Mouse (Mus musculus) embryonic facial prominence, embryonic 10.5 days (tissue): ENCODE data around the gene Aarsd1. TPM values are rescaled to one million over a fixed set of nuclear protein-coding genes. Genes with fewer than 3 reads are reported as not detected.
"Not testable (repeated sequence)": the region's sequence is repeated elsewhere in the genome, so short reads cannot be mapped to it uniquely, and the experiment has no call there.

Experiments used
- DNase-seq: peaks from one replicate; pipeline ENCODE4 v3.0.0-alpha.2; 2017; ENCODE audit warnings: low spot score
- H3K27ac ChIP-seq: fragments of 300-500 bp; sonication (generic); replicated peaks from 2 replicates; pipeline ENCODE4 v1.5.1; 2016; ENCODE audit warnings: mild to moderate bottlenecking
- H3K27me3 ChIP-seq: fragments of 300-500 bp; sonication (generic); replicated peaks from 2 replicates; pipeline ENCODE4 v1.6.1; 2016; ENCODE audit warnings: low read depth, mild to moderate bottlenecking; ENCODE audit not compliant: poor library complexity, severe bottlenecking
- H3K36me3 ChIP-seq: fragments of 300-500 bp; sonication (generic); replicated peaks from 2 replicates; pipeline ENCODE4 v1.6.1; 2016; ENCODE audit warnings: mild to moderate bottlenecking, moderate library complexity
- H3K4me1 ChIP-seq: fragments of 300-500 bp; sonication (generic); 2 replicates; pipeline ENCODE4 v1.6.1; 2016
- H3K4me3 ChIP-seq: fragments of 300-500 bp; sonication (generic); 2 replicates; pipeline ENCODE4 v1.5.1; 2016; ENCODE audit warnings: mild to moderate bottlenecking, moderate library complexity
- H3K9me3 ChIP-seq: fragments of 300-500 bp; sonication (generic); 2 replicates; pipeline ENCODE4 v1.6.1; 2016; ENCODE audit warnings: mild to moderate bottlenecking
- WGBS: fragments of 180-500 bp; shearing (Covaris S2); methylation state at CpG from one replicate; pipeline ENCODE4 v1.1.7; 2016; 5-methylcytosine and 5-hydroxymethylcytosine counted together
- polyA plus RNA-seq: library from polyadenylated mRNA; unstranded; fragments of >200 nt; fragmentation: Nextera tagmentation; extraction: Ambion mirVana; gene quantifications from 2 replicates; pipeline ENCODE4 v1.2.1, GENCODE M21; 2016

Aarsd1 gene
- polyA plus RNA-seq, 1 experiment from 2014 or later = 102 TPM

DNA sequence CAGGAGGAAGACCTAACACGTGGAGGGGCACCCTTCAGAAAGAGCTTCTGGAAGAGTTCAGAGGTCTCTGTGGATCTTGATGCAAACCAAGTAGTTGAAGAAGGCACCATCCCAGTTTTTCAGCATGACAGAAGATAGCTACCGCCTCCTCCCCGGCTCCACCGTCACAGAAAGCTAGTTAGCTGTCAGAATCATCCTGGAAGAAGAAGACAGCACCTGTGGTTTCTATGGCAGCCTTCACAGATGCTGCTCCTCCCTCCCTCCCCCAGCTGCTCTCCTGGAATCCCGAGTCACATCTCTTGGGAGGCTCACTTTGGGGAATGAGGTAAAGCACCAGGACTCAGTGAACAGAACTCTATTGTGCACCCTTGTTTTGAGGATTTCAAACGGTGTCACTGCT is 1.6 kb upstream of the Aarsd1 start:
- WGBS = 56% methylated on average over 6 of the region's 6 CpGs
- Histone ChIP-seq H3K4me3 (no peak overlapping the region), H3K9me3 (no peaks in the 10 kb centered on the region), H3K4me1 (peaks cover 16% of the 10 kb centered on the region), H3K36me3 (peaks cover 6% of the 10 kb centered on the region), H3K27ac (no peak overlapping the region), H3K27me3 (no peaks in the 10 kb centered on the region)
- no peak for DNase-seq

DNA sequence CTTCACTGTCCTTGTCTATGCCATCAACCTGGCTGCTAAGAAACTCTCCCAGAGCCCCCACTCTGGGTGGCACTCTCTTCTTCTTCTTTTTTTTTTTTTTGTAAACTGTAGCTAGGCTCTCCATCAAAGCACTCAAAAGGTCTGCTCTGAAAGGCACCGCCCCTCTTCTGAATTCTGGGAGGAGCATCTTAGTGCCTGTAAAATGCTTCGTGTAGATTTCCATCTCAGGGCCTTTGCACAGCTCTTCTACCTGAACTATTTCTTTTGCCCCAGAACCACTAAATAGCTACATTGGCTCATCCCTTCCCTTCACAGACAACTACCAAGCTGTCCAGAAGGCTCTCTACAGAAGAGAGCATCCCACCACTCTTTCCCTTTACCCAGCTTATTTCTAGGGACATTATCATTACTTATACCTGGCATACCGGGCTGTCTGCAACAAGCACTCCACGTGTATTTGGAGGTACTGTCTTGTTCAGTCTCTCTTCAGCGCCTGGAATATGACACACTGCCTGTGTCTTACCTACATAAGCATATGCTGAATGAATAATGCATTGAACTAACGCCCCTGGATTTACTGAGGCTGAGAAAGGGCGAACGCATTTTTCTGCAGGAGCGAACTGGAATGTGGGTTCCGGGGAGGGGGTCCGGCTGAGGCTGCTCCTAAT is 848 bp downstream of the Aarsd1 start:
- H3K27ac ChIP-seq = peak overlapping the region; percentile 95
- WGBS = 2% methylated on average over 11 of the region's 11 CpGs

DNA sequence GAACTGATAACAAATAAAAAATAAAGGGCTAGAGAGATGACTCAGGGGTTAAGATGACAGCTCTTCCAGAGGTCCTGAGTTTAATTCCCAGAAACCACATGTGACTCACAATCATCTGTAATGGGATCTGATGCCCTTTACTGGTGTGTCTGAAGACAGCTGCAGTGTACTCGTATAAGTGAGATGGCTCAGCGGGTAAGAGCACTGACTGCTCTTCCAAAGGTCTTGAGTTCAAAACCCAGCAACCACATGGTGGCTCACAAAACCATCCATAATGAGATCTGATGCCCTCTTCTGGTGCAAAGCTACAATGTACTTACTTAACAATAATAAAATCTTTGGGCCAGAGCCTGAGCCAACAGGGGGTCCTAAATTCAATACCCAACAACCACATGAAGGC is 2.1 kb downstream of the Aarsd1 start:
- no peaks in the 10 kb centered on the region for H3K27me3 ChIP-seq
- H3K9me3 ChIP-seq = no peaks in the 10 kb centered on the region
- peaks cover 11% of the 10 kb centered on the region for H3K4me1 ChIP-seq
- no peak overlapping the region for H3K27ac ChIP-seq
- no peak overlapping the region for H3K4me3 ChIP-seq
- 89% methylated on average over 2 of the region's 2 CpGs for WGBS
- no peak for DNase-seq
- H3K36me3 ChIP-seq = peaks cover 42% of the 10 kb centered on the region

More for the DNA sequence above, 848 bp downstream of the Aarsd1 start:
- no peaks in the 10 kb centered on the region for H3K9me3 ChIP-seq
- DNase-seq = no peak
- peaks cover 11% of the 10 kb centered on the region for H3K4me1 ChIP-seq
- H3K36me3 ChIP-seq = peaks cover 30% of the 10 kb centered on the region
- no peaks in the 10 kb centered on the region for H3K27me3 ChIP-seq
- H3K4me3 ChIP-seq = peak overlapping the region; percentile 76

DNA sequence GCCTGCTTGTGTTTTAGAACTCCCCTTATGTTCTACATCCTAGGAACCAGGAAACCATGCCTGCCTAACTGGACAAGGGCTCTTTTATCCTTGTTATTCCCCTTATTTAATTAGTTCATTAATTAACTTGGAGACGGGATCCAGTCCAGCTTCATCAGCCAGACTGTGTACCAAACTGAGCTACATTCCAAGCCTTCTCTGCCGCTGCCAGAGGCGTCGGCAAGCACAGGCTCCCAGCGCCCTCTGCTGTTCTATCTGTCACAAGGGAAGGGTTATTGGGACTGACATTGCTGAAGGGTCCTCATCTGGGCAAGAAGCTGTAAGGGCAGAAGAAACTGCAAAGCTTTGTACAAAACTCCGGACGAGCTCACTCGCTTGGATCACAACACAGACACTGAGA is 22.3 kb downstream of the Aarsd1 start:
- no peak overlapping the region for H3K4me3 ChIP-seq
- DNase-seq = peak; percentile 81
- no peaks in the 10 kb centered on the region for H3K9me3 ChIP-seq
- 8% methylated on average over 8 of the region's 8 CpGs for WGBS
- H3K4me1 ChIP-seq = no peaks in the 10 kb centered on the region
- H3K27me3 ChIP-seq = no peaks in the 10 kb centered on the region
- H3K27ac ChIP-seq = no peak overlapping the region
- no peaks in the 10 kb centered on the region for H3K36me3 ChIP-seq

DNA sequence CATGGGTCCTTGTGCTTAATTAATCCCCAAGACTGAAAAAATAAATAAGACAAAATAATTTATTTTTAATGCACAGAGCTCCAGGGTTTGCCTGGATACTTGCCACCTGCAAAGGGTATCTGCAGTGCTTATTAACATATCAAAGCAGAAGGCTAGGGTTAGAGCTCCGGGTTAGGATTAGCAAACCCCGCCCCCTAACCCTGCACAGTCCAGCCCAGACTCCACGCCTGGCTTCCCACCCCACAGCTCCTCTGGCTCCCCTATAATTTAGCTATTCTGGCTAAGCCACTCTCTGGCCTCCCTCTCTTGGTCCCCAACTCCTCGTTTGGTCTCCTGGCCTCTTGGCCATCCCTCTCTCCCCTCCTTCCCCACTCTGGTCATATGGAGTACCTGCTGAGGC is 35.6 kb downstream of the Aarsd1 start:
- Histone ChIP-seq H3K4me1 (0 out of 2 replicates have a peak, but pooled peaks cover 3% of the 10 kb centered on the region), H3K4me3 (no peak overlapping the region), H3K27ac (no peak overlapping the region), H3K27me3 (no peaks in the 10 kb centered on the region), H3K36me3 (no peaks in the 10 kb centered on the region), H3K9me3 (no peaks in the 10 kb centered on the region)
- 17% methylated on average over 4 of the region's 4 CpGs for WGBS
- DNase-seq = no peak

DNA sequence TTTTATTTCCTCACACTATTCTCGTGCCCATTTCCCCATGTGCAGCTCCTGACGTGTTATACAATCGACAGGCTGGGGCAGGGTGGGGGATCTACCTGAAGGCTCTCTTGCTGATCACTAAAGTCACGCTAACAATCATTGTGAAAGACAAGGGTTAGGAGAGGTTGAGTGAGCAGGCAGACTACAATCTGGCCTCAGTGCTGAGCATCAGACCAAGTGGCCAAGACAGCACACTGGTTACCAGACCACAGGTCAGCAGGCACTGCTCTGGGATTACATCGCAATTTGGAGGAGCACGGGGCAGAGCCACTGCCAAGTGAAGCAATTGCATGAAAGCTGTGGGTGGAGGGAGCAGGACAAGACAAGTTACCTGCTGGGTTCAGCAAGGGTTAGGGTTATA is 38.5 kb downstream of the Aarsd1 start:
- H3K9me3 ChIP-seq = no peaks in the 10 kb centered on the region
- 81% methylated on average over 6 of the region's 6 CpGs for WGBS
- no peak overlapping the region for H3K27ac ChIP-seq
- no peaks in the 10 kb centered on the region for H3K36me3 ChIP-seq
- no peaks in the 10 kb centered on the region for H3K27me3 ChIP-seq
- no peak for DNase-seq
- no peak overlapping the region for H3K4me3 ChIP-seq
- 0 out of 2 replicates have a peak, but pooled peaks cover 3% of the 10 kb centered on the region for H3K4me1 ChIP-seq

DNA sequence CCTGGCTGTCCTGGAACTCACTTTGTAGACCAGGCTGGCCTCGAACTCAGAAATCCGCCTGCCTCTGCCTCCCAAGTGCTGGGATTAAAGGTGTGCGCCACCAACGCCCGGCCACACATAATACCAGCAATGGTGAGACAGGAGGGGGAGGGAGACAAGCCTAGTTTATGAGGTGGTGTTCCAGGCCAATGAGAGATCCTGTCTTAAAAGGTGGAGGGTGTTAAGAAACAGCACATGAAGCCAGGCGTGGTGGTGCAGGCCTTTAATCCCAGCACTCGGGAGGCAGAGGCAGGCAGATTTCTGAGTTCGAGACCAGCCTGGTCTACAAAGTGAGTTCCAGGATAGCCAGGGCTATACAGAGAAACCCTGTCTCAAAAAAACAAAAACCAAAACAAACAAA is 39.2 kb downstream of the Aarsd1 start:
- not testable (repeated sequence) for H3K9me3 ChIP-seq, H3K27ac ChIP-seq, DNase-seq, H3K36me3 ChIP-seq, H3K4me1 ChIP-seq, H3K4me3 ChIP-seq, H3K27me3 ChIP-seq
- WGBS = 93% methylated on average over 8 of the region's 8 CpGs

DNA sequence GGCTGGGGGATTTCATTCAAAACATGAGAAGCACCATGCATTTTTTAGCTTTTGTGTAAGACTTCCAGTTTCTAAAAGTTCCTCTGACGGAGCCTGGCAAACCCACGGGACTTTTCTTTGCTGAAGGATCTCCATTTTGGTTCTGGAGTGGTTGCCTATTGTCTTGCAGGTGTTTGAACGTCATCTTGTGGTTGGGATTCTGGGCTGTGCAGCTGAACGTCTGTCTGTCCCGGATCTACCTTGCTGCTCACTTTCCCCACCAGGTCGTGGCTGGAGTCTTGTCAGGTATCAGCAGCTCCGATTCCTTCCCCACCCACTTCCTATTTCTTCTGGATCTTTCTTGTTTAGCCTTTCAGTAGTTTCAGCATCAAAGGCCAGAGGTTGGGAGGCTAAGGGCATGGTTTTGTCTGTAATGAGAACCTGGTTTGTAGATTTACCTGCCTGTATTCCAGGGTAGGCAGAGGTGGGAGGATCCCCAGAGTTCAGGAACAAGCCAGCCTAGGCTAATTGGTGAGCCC is 42.9 kb downstream of the Aarsd1 start:
- Histone ChIP-seq H3K4me3 (no peak overlapping the region), H3K27ac (no peak overlapping the region), H3K36me3 (no peaks in the 10 kb centered on the region), H3K4me1 (no peaks in the 10 kb centered on the region), H3K9me3 (no peaks in the 10 kb centered on the region), H3K27me3 (no peaks in the 10 kb centered on the region)
- DNase-seq = no peak
- 76% methylated on average over 7 of the region's 7 CpGs for WGBS

DNA sequence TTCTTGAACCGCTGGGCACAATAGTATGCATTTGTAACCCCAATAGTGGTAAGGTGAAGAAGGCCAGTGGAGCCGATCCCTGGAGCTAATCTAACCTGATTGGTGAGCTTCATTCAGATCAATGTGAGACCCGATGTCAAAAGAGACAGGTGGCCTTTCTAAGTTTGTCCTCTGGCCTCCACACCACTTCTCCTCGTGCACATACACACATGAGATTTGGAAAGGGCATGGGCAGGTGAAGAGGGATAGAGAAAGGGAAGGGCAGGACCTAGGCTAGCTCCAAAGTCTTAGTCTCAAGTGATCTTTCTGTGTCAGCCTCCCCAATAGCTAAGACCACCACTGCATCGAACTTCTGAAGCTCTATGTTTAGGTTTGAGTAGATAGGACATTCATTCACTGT is 47.3 kb downstream of the Aarsd1 start:
- 78% methylated on average over 5 of the region's 5 CpGs for WGBS
- no peak for DNase-seq

DNA sequence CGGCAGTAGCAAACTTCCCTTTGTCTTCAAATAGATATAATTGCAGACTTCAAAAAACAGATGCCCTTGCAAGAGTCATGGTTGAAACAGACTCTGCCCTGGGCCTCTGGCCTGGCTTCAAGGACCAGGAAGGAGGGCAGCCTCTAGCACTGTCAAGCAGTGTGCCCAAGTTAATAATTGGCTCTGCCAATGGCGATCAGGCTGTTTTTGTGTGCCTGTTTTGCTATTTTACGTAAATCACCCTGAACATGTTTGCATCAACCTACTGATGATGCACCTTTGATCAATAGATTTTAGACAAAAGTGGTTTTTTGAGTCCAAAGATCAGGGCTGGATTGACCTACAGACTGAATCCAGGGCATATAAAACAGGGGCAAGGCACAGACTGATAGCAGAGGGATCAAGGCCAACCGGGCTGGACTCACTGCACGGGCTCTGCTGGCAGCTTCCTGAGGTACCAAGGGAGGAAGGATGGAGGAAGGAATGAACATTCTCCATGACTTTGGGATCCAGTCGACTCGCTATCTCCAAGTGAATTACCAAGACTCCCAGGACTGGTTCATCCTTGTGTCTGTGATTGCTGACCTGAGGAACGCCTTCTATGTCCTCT is 50.0 kb downstream of the Aarsd1 start, which contains the start of gene G6pc:
G6pc (plus strand) TSS at position 236 of the 610 bp plus-strand sequence.
- Histone ChIP-seq H3K4me3 (no peak within 1 kb of the TSS), H3K27ac (no peak within 1 kb of the TSS), H3K36me3 (no peaks in the 10 kb centered on the region), H3K4me1 (no peaks in the 10 kb centered on the region), H3K27me3 (no peaks in the 10 kb centered on the region), H3K9me3 (no peaks in the 10 kb centered on the region)
- no peak for DNase-seq
- WGBS = 87% methylated on average over 8 of the region's 8 CpGs

More for the DNA sequence above, 47.3 kb downstream of the Aarsd1 start:
- no peaks in the 10 kb centered on the region for H3K36me3 ChIP-seq
- H3K27ac ChIP-seq = no peak overlapping the region
- H3K4me1 ChIP-seq = no peaks in the 10 kb centered on the region
- H3K9me3 ChIP-seq = no peaks in the 10 kb centered on the region
- no peaks in the 10 kb centered on the region for H3K27me3 ChIP-seq
- H3K4me3 ChIP-seq = no peak overlapping the region

DNA sequence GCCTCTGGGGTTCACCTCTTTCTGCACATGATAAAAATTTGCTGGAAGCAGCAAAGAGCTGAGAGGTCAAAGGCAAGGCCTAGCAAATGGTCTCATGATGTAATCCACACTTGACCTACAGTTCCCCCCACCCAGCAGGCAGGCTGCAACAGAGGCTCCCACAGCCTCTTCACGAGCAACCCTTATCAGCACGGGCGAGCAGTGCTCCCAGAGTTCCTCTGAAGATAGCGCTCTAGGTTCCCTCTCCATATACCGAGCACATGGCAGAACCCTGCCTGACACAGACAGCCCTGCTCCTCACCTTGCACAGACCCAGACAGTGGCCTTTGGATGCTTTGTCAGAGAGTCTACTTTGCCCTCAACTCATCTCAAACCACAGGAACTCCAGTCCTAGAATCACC is 52.9 kb downstream of the Aarsd1 start:
- no peaks in the 10 kb centered on the region; the same call in 1 of the 2 replicates for H3K27me3 ChIP-seq
- H3K36me3 ChIP-seq = no peaks in the 10 kb centered on the region
- H3K4me3 ChIP-seq = no peak overlapping the region
- H3K4me1 ChIP-seq = peaks cover 12% of the 10 kb centered on the region; the same call in 1 of the 2 replicates
- no peaks in the 10 kb centered on the region for H3K9me3 ChIP-seq
- DNase-seq = no peak
- whole genome bisulfite sequencing = 86% methylated on average over 5 of the region's 5 CpGs
- H3K27ac ChIP-seq = no peak overlapping the region

DNA sequence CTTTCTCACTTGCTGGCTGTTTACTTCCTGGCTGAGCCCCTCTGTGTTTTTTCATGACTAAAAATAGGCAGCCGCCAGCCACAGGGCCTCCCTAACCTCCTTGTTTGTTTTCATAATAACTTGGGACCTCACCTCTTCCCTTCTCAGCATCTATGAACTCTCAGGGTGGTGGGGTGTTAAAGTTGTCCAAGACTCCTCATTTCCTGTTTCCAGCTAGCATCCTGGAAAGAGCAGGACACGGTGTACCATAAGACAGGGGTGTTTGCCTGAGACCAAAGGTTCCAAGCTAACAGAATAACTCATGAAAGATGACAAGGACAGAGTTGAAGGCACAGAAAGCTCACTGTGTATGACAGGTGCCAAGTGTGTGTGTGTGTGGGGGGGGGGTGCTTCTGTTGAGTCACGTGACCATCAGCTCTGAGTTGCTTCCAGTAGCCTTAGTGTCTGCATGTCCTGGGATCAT is 56.7 kb downstream of the Aarsd1 start:
- H3K36me3 ChIP-seq = no peaks in the 10 kb centered on the region
- H3K4me1 ChIP-seq = peaks cover 12% of the 10 kb centered on the region; the same call in 1 of the 2 replicates
- no peak overlapping the region for H3K27ac ChIP-seq
- H3K27me3 ChIP-seq = no peaks in the 10 kb centered on the region; the same call in 1 of the 2 replicates
- H3K9me3 ChIP-seq = no peaks in the 10 kb centered on the region
- no peak overlapping the region for H3K4me3 ChIP-seq
- WGBS = 47% methylated on average over 3 of the region's 3 CpGs
- no peak for DNase-seq

DNA sequence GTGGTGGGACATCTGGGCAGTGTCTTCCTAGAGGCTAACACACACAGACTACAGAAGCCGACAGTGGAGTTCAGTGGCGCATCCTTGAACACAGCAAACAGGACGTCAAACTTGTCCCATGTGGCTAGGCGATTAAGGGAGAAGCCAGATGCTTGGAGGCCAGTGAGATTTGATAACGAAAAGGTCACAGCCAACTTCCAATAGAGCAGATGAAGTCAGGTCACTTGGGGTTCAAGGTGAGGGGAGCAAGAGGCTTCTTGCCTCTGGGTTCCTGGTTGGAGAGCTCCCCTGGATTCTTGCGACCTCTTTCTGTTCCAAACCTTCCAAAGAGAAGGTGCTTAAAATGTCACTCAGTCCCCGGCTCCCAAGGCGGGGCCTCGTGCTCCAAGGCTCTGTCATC is 57.6 kb downstream of the Aarsd1 start:
- 71% methylated on average over 9 of the region's 9 CpGs for WGBS
- no peaks in the 10 kb centered on the region for H3K9me3 ChIP-seq
- H3K4me3 ChIP-seq = no peak overlapping the region
- H3K4me1 ChIP-seq = peaks cover 12% of the 10 kb centered on the region; the same call in 1 of the 2 replicates
- DNase-seq = no peak
- no peaks in the 10 kb centered on the region; the same call in 1 of the 2 replicates for H3K27me3 ChIP-seq
- H3K27ac ChIP-seq = peak overlapping the region; percentile 31; the same call in 1 of the 2 replicates
- H3K36me3 ChIP-seq = no peaks in the 10 kb centered on the region
